Mouse (Mus musculus): ENCODE measurements around the gene Dtymk. TPM values are rescaled to one million over a fixed set of nuclear protein-coding genes. Genes with fewer than 3 reads are reported as not detected.

Dtymk gene
- polyA plus RNA-seq, 1 experiment from 2014 or later, result 11.9 TPM

DNA sequence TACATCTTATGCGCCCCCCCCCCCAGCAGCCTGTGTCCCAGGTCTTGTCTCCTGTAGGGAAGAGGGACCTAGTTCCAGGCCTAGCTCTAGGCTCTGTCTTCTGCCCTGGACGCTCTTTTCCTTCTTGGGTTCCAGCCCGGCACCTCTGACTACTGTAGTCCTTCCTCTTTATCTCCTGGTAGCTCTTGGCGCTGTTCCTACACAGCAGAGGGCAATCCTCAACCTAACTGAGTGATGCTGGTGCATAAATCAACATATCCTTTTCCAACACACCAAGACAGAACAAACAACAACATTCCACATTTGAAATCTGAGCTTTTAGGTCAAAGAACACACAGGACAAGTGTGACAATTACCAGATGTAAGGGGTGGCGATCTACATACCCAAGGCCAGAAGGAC, 55.6 kb downstream of the Dtymk start:
- H3K36me3 ChIP-seq (ENCODE audit: inconsistent target), result peaks cover 11% of the 10 kb centered on the region
- 90% methylated on average over 5 of the region's 5 CpGs for WGBS (ENCODE audit: missing documents)
- H3K27ac ChIP-seq, result no peak overlapping the region

DNA sequence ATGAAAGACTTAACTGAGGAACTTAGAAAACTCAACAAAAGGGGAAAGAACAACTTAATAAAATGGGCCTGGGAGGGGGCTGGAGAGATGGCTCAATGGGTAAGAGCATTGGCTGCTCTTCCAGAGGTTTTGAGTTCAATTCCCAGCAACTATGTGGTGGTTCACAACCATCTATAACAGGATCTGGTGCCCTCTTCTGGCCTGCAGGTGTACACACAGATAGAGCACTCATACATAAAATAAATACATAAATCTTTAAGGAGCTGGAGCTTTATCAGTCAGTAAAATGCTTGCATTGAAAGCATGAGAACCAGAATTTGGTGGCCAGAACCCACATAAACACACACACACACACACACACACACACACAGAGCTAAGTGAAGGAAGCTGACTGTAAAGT, 58.8 kb downstream of the Dtymk start:
- Histone ChIP-seq H3K79me2 (ENCODE audit: inconsistent target) (peaks cover 36% of the 10 kb centered on the region; the same call in 1 of the 2 replicates), H3K36me3 (ENCODE audit: inconsistent target) (no peaks in the 10 kb centered on the region), H3K4me3 (ENCODE audit: inconsistent target) (no peak overlapping the region), H3K27ac (no peak overlapping the region)

More for the DNA sequence above, 55.6 kb downstream of the Dtymk start:
- H3K79me2 ChIP-seq (ENCODE audit: inconsistent target), result peaks cover 26% of the 10 kb centered on the region; the same call in 1 of the 2 replicates
- H3K4me3 ChIP-seq (ENCODE audit: inconsistent target), result no peak overlapping the region

Other genes with a start within 250 kb of the Dtymk start
- gene Stk25, start 143.3 kb downstream of the Dtymk start, polyA plus RNA-seq (2018), result 28.4 to 40.0 TPM (median 31.3 TPM) in 3 replicates
- gene Bok, start 116.3 kb downstream of the Dtymk start, polyA plus RNA-seq (2018), result not detected in 3 replicates
- gene Atg4b, start 50.4 kb downstream of the Dtymk start, polyA plus RNA-seq (2018), result 35.6 to 47.4 TPM (median 36.8 TPM) in 3 replicates
- 19.4 to 27.1 TPM (median 20.8 TPM) in 3 replicates for gene Thap4, start 47.1 kb downstream of the Dtymk start, polyA plus RNA-seq (2018)
- gene Ing5, start 2.0 kb upstream of the Dtymk start, polyA plus RNA-seq (2018), result 5.8 to 10.8 TPM (median 6.5 TPM) in 3 replicates
- gene D2hgdh, start 23.0 kb upstream of the Dtymk start, polyA plus RNA-seq (2018), result 8.4 to 9.9 TPM (median 9.6 TPM) in 3 replicates
- 0.06 TPM in 1 of 3 replicates, not detected in the others for gene Gal3st2, start 59.4 kb upstream of the Dtymk start, polyA plus RNA-seq (2018)
- not detected in 3 replicates for gene Gal3st2b, start 116.4 kb upstream of the Dtymk start, polyA plus RNA-seq (2018)
- not detected in 3 replicates for gene Gal3st2c, start 188.6 kb upstream of the Dtymk start, polyA plus RNA-seq (2018)
- not detected in 3 replicates for gene Neu4, start 218.5 kb upstream of the Dtymk start, polyA plus RNA-seq (2018)

All from macrophage (primary cell).